Comparison of ENCODE assay signal across 9 mouse cellular contexts in the genomic region with DNA sequence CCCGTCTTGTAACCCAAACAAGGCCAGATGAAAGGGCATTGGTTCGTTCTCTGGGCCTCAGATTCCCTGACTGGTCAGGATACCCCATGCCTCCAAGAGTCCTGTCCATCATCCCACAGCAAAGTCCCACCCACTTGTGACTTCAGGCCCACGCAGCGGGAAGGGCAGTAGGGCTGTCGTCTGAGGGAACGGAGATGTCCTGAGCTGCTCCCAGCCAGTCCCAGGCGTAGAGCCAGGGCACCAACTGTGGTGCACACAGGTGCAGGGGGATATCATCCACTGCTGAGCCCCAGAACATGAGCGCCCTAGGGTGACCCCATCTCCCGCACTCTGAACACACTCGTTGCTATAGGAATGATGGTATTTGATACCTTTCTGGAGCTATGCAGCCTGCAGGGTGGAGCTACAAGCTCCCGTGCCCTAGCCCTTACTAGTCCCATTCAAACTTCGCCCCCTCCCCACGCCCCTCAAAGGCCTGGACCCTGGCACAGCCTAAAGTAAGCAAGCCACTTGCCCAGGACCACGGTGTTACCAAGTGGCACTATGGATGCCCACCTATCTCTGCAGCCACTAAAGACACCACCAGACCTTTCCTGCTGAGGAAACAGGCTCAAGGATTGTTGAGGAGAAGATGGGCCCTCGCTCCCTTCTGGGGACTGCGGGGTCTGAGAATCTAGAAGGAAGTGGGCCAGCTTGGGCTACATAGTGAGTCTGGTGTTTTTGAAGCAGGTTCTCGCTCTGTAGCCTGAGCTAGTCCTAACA. TPM values are rescaled to one million over a fixed set of nuclear protein-coding genes. Genes with fewer than 3 reads are reported as not detected.
A peak's percentile ranks its signal among the peaks of the same experiment; 100 is the strongest.
DNase-seq lines count a peak whose midpoint lies in the region; ATAC-seq and TF ChIP-seq lines count a peak whose summit lies in the region.
"Had no signal": no experiment of that assay in that cellular context is flagged by ENCODE, and none has a peak within 500 bp of the region (broad histone marks: within the 10 kb centered on the region; RNA-seq: fewer than 3 reads in every experiment).

No protein-coding gene starts in this region.

- no peak overlapping the region for H3K9ac ChIP-seq in forebrain, embryonic 16.5 days (replicated peaks; ENCODE audit: low read depth, low read length)
- H3K9ac ChIP-seq: lung, embryonic 14.5 days had no signal

- peak overlapping the region; percentile 90 for H3K27ac ChIP-seq in kidney, adult 2 months (ENCODE audit: insufficient read depth, low read depth, low read length)
- peak overlapping the region; percentile 85 for H3K27ac ChIP-seq in forebrain, embryonic 16.5 days (ENCODE audit: low read length)
- H3K27ac ChIP-seq in limb, embryonic 10.5 days = peak overlapping the region; percentile 89

- H3K36me3 ChIP-seq in kidney, adult 2 months (ENCODE audit: control insufficient read depth, insufficient read depth, low read length) = no peaks in the 10 kb centered on the region
- no peaks in the 10 kb centered on the region for H3K36me3 ChIP-seq in forebrain, embryonic 16.5 days (ENCODE audit: control insufficient read depth, insufficient read depth)
- peaks cover 11% of the 10 kb centered on the region for H3K36me3 ChIP-seq in limb, embryonic 10.5 days

- no peak for TF ChIP-seq POLR2A in kidney, adult 2 months (IDR thresholded peaks at IDR 0.05; ENCODE audit: low read depth, low read length)

- H3K27me3 ChIP-seq in kidney, adult 2 months (replicated peaks; ENCODE audit: control insufficient read depth, insufficient read depth, low read length) = no peaks in the 10 kb centered on the region
- no peaks in the 10 kb centered on the region for H3K27me3 ChIP-seq in forebrain, embryonic 16.5 days (replicated peaks; ENCODE audit: control insufficient read depth, insufficient read depth, low read length)
- H3K27me3 ChIP-seq in limb, embryonic 10.5 days (ENCODE audit: low read depth, poor library complexity, severe bottlenecking) = peaks cover 9% of the 10 kb centered on the region

- WGBS in kidney, adult 2 months = 54% methylated on average over 17 of the region's 17 CpGs
- WGBS in forebrain, embryonic 16.5 days = 68% methylated on average over 17 of the region's 17 CpGs
- 68% methylated on average over 17 of the region's 17 CpGs for WGBS in limb, embryonic 10.5 days

- no peak overlapping the region for H3K4me3 ChIP-seq in kidney, adult 2 months (ENCODE audit: insufficient read depth, low read depth, low read length)
- no peak overlapping the region for H3K4me3 ChIP-seq in forebrain, embryonic 16.5 days (replicated peaks; ENCODE audit: low read length)
- H3K4me3 ChIP-seq in limb, embryonic 10.5 days = no peak overlapping the region

- TF ChIP-seq CTCF in kidney, adult 2 months (conservative IDR thresholded peaks at IDR 0.05; ENCODE audit: insufficient read depth, insufficient read length, low read depth, low read length) = no peak

- peaks cover 76% of the 10 kb centered on the region for H3K4me1 ChIP-seq in kidney, adult 2 months (ENCODE audit: control insufficient read depth, insufficient read depth, low read length)
- H3K4me1 ChIP-seq in forebrain, embryonic 16.5 days (replicated peaks; ENCODE audit: control insufficient read depth, insufficient read depth, low read length) = peaks cover 64% of the 10 kb centered on the region
- H3K4me1 ChIP-seq in limb, embryonic 10.5 days = peaks cover 94% of the 10 kb centered on the region

- ATAC-seq in forebrain, embryonic 16.5 days = no peak

- H3K9me3 ChIP-seq in forebrain, embryonic 16.5 days (ENCODE audit: control insufficient read depth, low read length) = no peaks in the 10 kb centered on the region
- H3K9me3 ChIP-seq in limb, embryonic 10.5 days (replicated peaks) = no peaks in the 10 kb centered on the region

- DNase-seq in kidney, adult 2 months = peak; percentile 55
- DNase-seq in kidney, adult 11 months = no peak
- DNase-seq in cerebellum, postnatal 25 days = peak; percentile 66 to 73
- DNase-seq in limb, embryonic 10.5 days (ENCODE audit: low spot score) = no peak
- no peak for DNase-seq in urinary bladder, postnatal 10 days (ENCODE audit: low spot score)
- DNase-seq in spleen, adult 18-20 months = no peak
- no peak for DNase-seq in adrenal gland, adult 2 months

- H3K4me2 ChIP-seq in forebrain, embryonic 16.5 days (ENCODE audit: low read length) = no peak overlapping the region

RNA-seq across cellular contexts. Expression of gene Smim24, which starts 22.9 kb away (rescaled TPM):
- polyA plus RNA-seq in kidney, adult 2 months (2012; rRNA removed) = 693 and 694 TPM in 2 replicates
- 1.2 and 1.8 TPM in 2 replicates for polyA plus RNA-seq in forebrain, embryonic 16.5 days (2015; fragmentation: Nextera tagmentation; extraction: Ambion mirVana)
- polyA plus RNA-seq in limb, embryonic 10.5 days (2016; fragmentation: Nextera tagmentation; extraction: Ambion mirVana) = 1.9 and 2.9 TPM in 2 replicates
- 1 to 10 TPM; 1.4 to 1.6 TPM for total RNA-seq in adrenal gland, adult 2 months (2021)
- polyA plus RNA-seq in adrenal gland, adult 2 months (2012; rRNA removed) = 4.5 and 5.4 TPM in 2 replicates

RNA-seq across cellular contexts. Expression of gene Gm48552, which starts 26.9 kb away (rescaled TPM):
- polyA plus RNA-seq in kidney, adult 2 months (2012; rRNA removed) = 1.0 and 2.8 TPM in 2 replicates
- 1.0 and 2.2 TPM in 2 replicates for polyA plus RNA-seq in forebrain, embryonic 16.5 days (2015; fragmentation: Nextera tagmentation; extraction: Ambion mirVana)
- polyA plus RNA-seq in limb, embryonic 10.5 days (2016; fragmentation: Nextera tagmentation; extraction: Ambion mirVana) = 1.4 and 1.5 TPM in 2 replicates
- 1 to 10 TPM in 1 of 2 experiments, not detected in 1; 1.4 TPM for total RNA-seq in adrenal gland, adult 2 months (2021)
- polyA plus RNA-seq in adrenal gland, adult 2 months (2012; rRNA removed) = 2.5 and 4.4 TPM in 2 replicates

RNA-seq across cellular contexts. Expression of gene Gm48551, which starts 31.5 kb away (rescaled TPM):
- polyA plus RNA-seq in kidney, adult 2 months (2012; rRNA removed) = 2.1 and 2.3 TPM in 2 replicates
- 6.2 and 8.8 TPM in 2 replicates for polyA plus RNA-seq in forebrain, embryonic 16.5 days (2015; fragmentation: Nextera tagmentation; extraction: Ambion mirVana)
- polyA plus RNA-seq in limb, embryonic 10.5 days (2016; fragmentation: Nextera tagmentation; extraction: Ambion mirVana) = 3.8 and 4.2 TPM in 2 replicates
- total RNA-seq in adrenal gland, adult 2 months (2021) = 1 to 10 TPM; 1.8 to 2.5 TPM
- 2.9 and 6.7 TPM in 2 replicates for polyA plus RNA-seq in adrenal gland, adult 2 months (2012; rRNA removed)

RNA-seq across cellular contexts. Expression of gene Dohh, which starts 31.5 kb away (rescaled TPM):
- polyA plus RNA-seq in kidney, adult 2 months (2012; rRNA removed) = 60.6 and 79.8 TPM in 2 replicates
- polyA plus RNA-seq in forebrain, embryonic 16.5 days (2015; fragmentation: Nextera tagmentation; extraction: Ambion mirVana) = 86.0 and 91.0 TPM in 2 replicates
- 101 and 115 TPM in 2 replicates for polyA plus RNA-seq in limb, embryonic 10.5 days (2016; fragmentation: Nextera tagmentation; extraction: Ambion mirVana)
- 10 to 100 TPM; 39.6 to 54.3 TPM for total RNA-seq in adrenal gland, adult 2 months (2021)
- 125 and 132 TPM in 2 replicates for polyA plus RNA-seq in adrenal gland, adult 2 months (2012; rRNA removed)

RNA-seq across cellular contexts. Expression of gene Fzr1, which starts 37.4 kb away (rescaled TPM):
- polyA plus RNA-seq in kidney, adult 2 months (2012; rRNA removed) = 41.1 and 49.8 TPM in 2 replicates
- 121 and 133 TPM in 2 replicates for polyA plus RNA-seq in forebrain, embryonic 16.5 days (2015; fragmentation: Nextera tagmentation; extraction: Ambion mirVana)
- polyA plus RNA-seq in limb, embryonic 10.5 days (2016; fragmentation: Nextera tagmentation; extraction: Ambion mirVana) = 134 and 148 TPM in 2 replicates
- 10 to 100 TPM; 40.7 to 45.0 TPM for total RNA-seq in adrenal gland, adult 2 months (2021)
- 95.6 and 103 TPM in 2 replicates for polyA plus RNA-seq in adrenal gland, adult 2 months (2012; rRNA removed)

Comparison
In these comparisons a context has a peak if more than half of its experiments do, and no peak if none do; other contexts are left out.
1. DNase-seq: peak in kidney, adult 2 months (single experiment) and cerebellum, postnatal 25 days (2 of 2); none in kidney, adult 11 months (single experiment), limb, embryonic 10.5 days (single experiment), urinary bladder, postnatal 10 days (single experiment), spleen, adult 18-20 months (0 of 2) and adrenal gland, adult 2 months (single experiment).
2. RNA of gene Smim24, which starts 22.9 kb away (polyA plus RNA-seq): 693 to 694 TPM in kidney, adult 2 months; 4.5 to 5.4 TPM in adrenal gland, adult 2 months, 1.9 to 2.9 TPM in limb, embryonic 10.5 days and 1.2 to 1.8 TPM in forebrain, embryonic 16.5 days; every median in the first group is over 100 times any median in the second.
3. Peak in every context shown above with its lines, with median percentiles within 50 percentile points of each other: H3K27ac ChIP-seq.